Mouse (Mus musculus) CH12.LX (cell line): Measurements from ENCODE around the gene Gm5286. TPM values are rescaled to one million over a fixed set of nuclear protein-coding genes. Genes with fewer than 3 reads are reported as not detected.
"Not testable (repeated sequence)": the region's sequence is repeated elsewhere in the genome, so short reads cannot be mapped to it uniquely, and the experiment has no call there.

Source experiments
- DNase-seq: peaks from one replicate; pipeline ENCODE4 v3.0.0-alpha.2; 2013; ENCODE audit errors: extremely low read depth
- H3K27ac ChIP-seq: 2 replicates; pipeline ENCODE4 v1.5.1; 2012; ENCODE audit warnings: low read depth, mild to moderate bottlenecking, control low read depth, moderate library complexity; ENCODE audit not compliant: insufficient read depth
- H3K27me3 ChIP-seq: replicated peaks from 2 replicates; pipeline ENCODE3; 2012; ENCODE audit warnings: inconsistent platforms
- H3K36me3 ChIP-seq, 2 experiments: replicated peaks in 1 of 2; 2 replicates each; pipeline versions ENCODE3 to v1.6.1; 2012; ENCODE audit warnings: inconsistent platforms in 1 of 2, low read length in 1 of 2, mild to moderate bottlenecking in 1 of 2, mixed read lengths in 1 of 2, moderate library complexity in 1 of 2; ENCODE audit not compliant: control insufficient read depth in 1 of 2, insufficient read depth in 1 of 2
- H3K4me1 ChIP-seq, 2 experiments: 2 replicates each; pipeline ENCODE4 v1.6.1; 2012; ENCODE audit warnings: inconsistent platforms in 1 of 2, moderate library complexity in 1 of 2; ENCODE audit not compliant: insufficient read depth in 2 of 2, control insufficient read depth in 1 of 2
- H3K4me2 ChIP-seq: 2 replicates; pipeline ENCODE4 v1.6.1; 2012; ENCODE audit warnings: low read depth, mild to moderate bottlenecking, control low read depth; ENCODE audit not compliant: poor library complexity, insufficient read depth, severe bottlenecking
- H3K4me3 ChIP-seq, 3 experiments: fragments of 150-350 bp in 1 of 3; sonication (generic) in 1 of 3; replicated peaks in 1 of 3; 2 replicates each; pipeline versions ENCODE3 to v1.5.1; 2011 to 2012; ENCODE audit warnings: low read depth in 2 of 3, low read length in 2 of 3, mild to moderate bottlenecking in 2 of 3, moderate library complexity in 2 of 3, control low read depth in 1 of 3, improper control_type of control experiment in 1 of 3, inconsistent platforms in 1 of 3, mixed read lengths in 1 of 3; ENCODE audit not compliant: poor library complexity in 1 of 3
- H3K79me2 ChIP-seq: replicated peaks from 2 replicates; pipeline ENCODE4 v1.6.1; 2012; ENCODE audit warnings: mild to moderate bottlenecking, moderate library complexity; ENCODE audit not compliant: control insufficient read depth, poor library complexity, insufficient read depth, severe bottlenecking; ENCODE audit errors: extremely low read depth
- H3K9ac ChIP-seq: 2 replicates; pipeline ENCODE4 v1.6.1; 2012; ENCODE audit warnings: low read depth, mild to moderate bottlenecking, control low read depth, moderate library complexity; ENCODE audit not compliant: insufficient read depth
- H3K9me3 ChIP-seq: replicated peaks from 2 replicates; pipeline ENCODE3; 2012; ENCODE audit warnings: low read length, inconsistent platforms, mixed read lengths
- dilution Hi-C: fragments of 300-500 bp; cut with MboI; formaldehyde crosslinking; loops from 2 replicates; pipeline ENCODE4 v1.14.3; 2020; ENCODE audit warnings: low sequenced_read_pairs; ENCODE audit not compliant: extremely low pct_unique_long_range_greater_than_20kb, extremely low pct_ligation_motif_present
- in situ Hi-C: fragments of 300-500 bp; cut with MboI; formaldehyde crosslinking; loops from 3 replicates; pipeline ENCODE4 v1.14.3; 2019; ENCODE audit warnings: low sequenced_read_pairs, low pct_ligation_motif_present, low pct_unique_long_range_greater_than_20kb, mixed read lengths
- polyA plus RNA-seq: library from polyadenylated mRNA; unstranded; fragments of >175 nt; gene quantifications from 2 replicates; pipeline ENCODE4 v1.2.1, GENCODE M21; 2012; ENCODE audit warnings: low read depth; ENCODE audit not compliant: insufficient read length
- total RNA-seq, 2 experiments: library from RNA; depleted of rRNA; stranded (reverse); fragments of 300-350 nt in 1 of 2; fragments of >200 nt in 1 of 2; gene quantifications; 2 replicates each; pipeline ENCODE4 v1.2.3; 2012 to 2014

The Gm5286 gene
- total RNA-seq (2012; rRNA removed) (not detected in 2 replicates), total RNA-seq (2014; rRNA removed) (not detected in 2 replicates), polyA plus RNA-seq (not detected in 2 replicates)

GRCm38 (mm10) chr3:94196414-94196813 lies at the start of gene Gm5286:
Gene Gm5286, plus strand, starts transcription at chr3:94196714.
- H3K36me3 ChIP-seq, H3K4me1 ChIP-seq, DNase-seq, H3K4me2 ChIP-seq, in situ Hi-C loops, dilution Hi-C loops, H3K79me2 ChIP-seq, H3K4me3 ChIP-seq, H3K9me3 ChIP-seq, H3K27me3 ChIP-seq, H3K27ac ChIP-seq, H3K9ac ChIP-seq: not testable (repeated sequence)

DNA sequence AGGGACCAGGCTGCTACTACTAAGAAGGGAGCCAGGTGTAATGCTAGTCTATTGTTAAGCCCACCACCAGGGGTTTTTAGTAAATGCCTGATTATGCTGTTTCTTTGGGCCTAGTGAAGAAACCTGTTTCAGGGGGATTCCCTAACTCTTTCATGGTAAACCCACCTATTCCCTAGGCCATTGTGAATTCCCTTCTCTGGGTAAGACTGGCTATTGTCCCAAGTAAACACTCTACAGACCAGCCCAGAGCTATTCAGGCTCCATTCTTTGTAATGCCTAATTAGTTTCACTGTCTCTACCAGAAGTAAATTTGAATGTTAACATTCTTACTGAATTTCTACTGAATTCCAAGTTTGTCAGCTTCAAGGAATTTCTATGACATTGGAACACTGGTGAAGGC lies 29.2 kb upstream of the Gm5286 start:
- H3K4me2 ChIP-seq, H3K4me1 ChIP-seq, H3K27me3 ChIP-seq, H3K9ac ChIP-seq, H3K9me3 ChIP-seq, H3K79me2 ChIP-seq, H3K4me3 ChIP-seq, H3K27ac ChIP-seq, H3K36me3 ChIP-seq, in situ Hi-C loops, dilution Hi-C loops, DNase-seq: not testable (repeated sequence)

DNA sequence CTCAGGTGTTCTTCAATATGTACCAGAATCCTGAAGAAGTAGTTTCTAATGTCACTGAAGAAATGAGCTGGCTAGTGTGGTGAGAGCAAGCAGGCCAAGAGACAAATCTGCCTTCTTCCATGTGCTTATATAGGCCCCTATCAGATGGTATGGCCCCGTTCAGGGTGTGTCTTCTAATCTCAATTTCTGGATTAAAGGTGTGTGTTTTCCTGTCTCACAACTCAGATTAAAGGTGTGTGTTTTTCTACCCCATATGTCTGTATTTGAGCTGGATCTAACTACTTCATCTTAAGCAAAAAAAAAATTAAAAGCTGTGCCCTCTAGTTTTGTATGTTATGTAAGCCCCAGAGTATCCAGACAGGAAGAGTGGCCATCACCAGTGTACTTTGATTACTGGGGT lies 18.4 kb upstream of the Gm5286 start, which contains the start of gene Gm10696:
Gm10696 (minus strand) TSS at position 101 of the 400 bp plus-strand sequence.
- dilution Hi-C loops, H3K36me3 ChIP-seq, H3K4me1 ChIP-seq, H3K9ac ChIP-seq, H3K4me3 ChIP-seq, H3K79me2 ChIP-seq, H3K9me3 ChIP-seq, DNase-seq, H3K4me2 ChIP-seq, in situ Hi-C loops, H3K27me3 ChIP-seq, H3K27ac ChIP-seq: not testable (repeated sequence)

Other genes with a start within 250 kb of the Gm5286 start
- gene Tdpoz5, start 235.4 kb upstream of the Gm5286 start, total RNA-seq (2012; rRNA removed): 0.17 TPM in 1 of 2 replicates, not detected in the other
- gene Tdpoz5, start 235.4 kb upstream of the Gm5286 start, total RNA-seq (2014; rRNA removed): not detected in 2 replicates
- gene Tdpoz5, start 235.4 kb upstream of the Gm5286 start, polyA plus RNA-seq: not detected in 2 replicates
- not detected in 2 replicates for gene Gm9125, start 141.8 kb upstream of the Gm5286 start, total RNA-seq (2012; rRNA removed)
- gene Gm9125, start 141.8 kb upstream of the Gm5286 start, total RNA-seq (2014; rRNA removed): not detected in 2 replicates
- not detected in 2 replicates for gene Gm9125, start 141.8 kb upstream of the Gm5286 start, polyA plus RNA-seq
- gene Gm10697, start 124.1 kb upstream of the Gm5286 start, total RNA-seq (2012; rRNA removed): 0.17 TPM in 1 of 2 replicates, not detected in the other
- gene Gm10697, start 124.1 kb upstream of the Gm5286 start, total RNA-seq (2014; rRNA removed): not detected in 2 replicates
- not detected in 2 replicates for gene Gm10697, start 124.1 kb upstream of the Gm5286 start, polyA plus RNA-seq
- not detected in 2 replicates for gene Gm10696, start 18.5 kb upstream of the Gm5286 start, total RNA-seq (2012; rRNA removed)
- gene Gm10696, start 18.5 kb upstream of the Gm5286 start, total RNA-seq (2014; rRNA removed): not detected in 2 replicates
- not detected in 2 replicates for gene Gm10696, start 18.5 kb upstream of the Gm5286 start, polyA plus RNA-seq
- gene Gm4778, start 67.3 kb downstream of the Gm5286 start, total RNA-seq (2012; rRNA removed): not detected in 2 replicates
- gene Gm4778, start 67.3 kb downstream of the Gm5286 start, total RNA-seq (2014; rRNA removed): not detected in 2 replicates
- gene Gm4778, start 67.3 kb downstream of the Gm5286 start, polyA plus RNA-seq: not detected in 2 replicates
- gene Them4, start 113.4 kb downstream of the Gm5286 start, total RNA-seq (2012; rRNA removed): 2.2 and 2.4 TPM in 2 replicates
- gene Them4, start 113.4 kb downstream of the Gm5286 start, total RNA-seq (2014; rRNA removed): 6.3 and 7.2 TPM in 2 replicates
- gene Them4, start 113.4 kb downstream of the Gm5286 start, polyA plus RNA-seq: 3.6 and 4.8 TPM in 2 replicates
- gene Them5, start 145.4 kb downstream of the Gm5286 start, total RNA-seq (2012; rRNA removed): not detected in 2 replicates
- not detected in 2 replicates for gene Them5, start 145.4 kb downstream of the Gm5286 start, total RNA-seq (2014; rRNA removed)
- not detected in 2 replicates for gene Them5, start 145.4 kb downstream of the Gm5286 start, polyA plus RNA-seq
- gene C2cd4d, start 165.7 kb downstream of the Gm5286 start, total RNA-seq (2012; rRNA removed): not detected in 2 replicates
- gene C2cd4d, start 165.7 kb downstream of the Gm5286 start, total RNA-seq (2014; rRNA removed): not detected in 2 replicates
- gene C2cd4d, start 165.7 kb downstream of the Gm5286 start, polyA plus RNA-seq: not detected in 2 replicates
- gene Rorc, start 176.1 kb downstream of the Gm5286 start, total RNA-seq (2012; rRNA removed): 0.47 and 0.71 TPM in 2 replicates
- 1.2 TPM in 2 replicates for gene Rorc, start 176.1 kb downstream of the Gm5286 start, total RNA-seq (2014; rRNA removed)
- 1.0 and 1.2 TPM in 2 replicates for gene Rorc, start 176.1 kb downstream of the Gm5286 start, polyA plus RNA-seq
- not detected in 2 replicates for gene Lingo4, start 201.8 kb downstream of the Gm5286 start, total RNA-seq (2012; rRNA removed)
- gene Lingo4, start 201.8 kb downstream of the Gm5286 start, total RNA-seq (2014; rRNA removed): not detected in 2 replicates
- gene Lingo4, start 201.8 kb downstream of the Gm5286 start, polyA plus RNA-seq: not detected in 2 replicates
- not detected in 2 replicates for gene Tdrkh, start 216.6 kb downstream of the Gm5286 start, total RNA-seq (2012; rRNA removed)
- gene Tdrkh, start 216.6 kb downstream of the Gm5286 start, total RNA-seq (2014; rRNA removed): not detected in 2 replicates
- not detected in 2 replicates for gene Tdrkh, start 216.6 kb downstream of the Gm5286 start, polyA plus RNA-seq
- gene Mrpl9, start 246.6 kb downstream of the Gm5286 start, total RNA-seq (2012; rRNA removed): 114 and 128 TPM in 2 replicates
- gene Mrpl9, start 246.6 kb downstream of the Gm5286 start, total RNA-seq (2014; rRNA removed): 110 and 111 TPM in 2 replicates
- 104 and 119 TPM in 2 replicates for gene Mrpl9, start 246.6 kb downstream of the Gm5286 start, polyA plus RNA-seq
- 0.51 and 0.80 TPM in 2 replicates for gene Oaz3, start 247.2 kb downstream of the Gm5286 start, total RNA-seq (2012; rRNA removed)
- gene Oaz3, start 247.2 kb downstream of the Gm5286 start, total RNA-seq (2014; rRNA removed): not detected in 2 replicates
- 0.29 and 0.71 TPM in 2 replicates for gene Oaz3, start 247.2 kb downstream of the Gm5286 start, polyA plus RNA-seq